Mouse (Mus musculus) liver, embryonic 15.5 days (tissue): ENCODE results near the gene Rbm5. TPM values are rescaled to one million over a fixed set of nuclear protein-coding genes. Genes with fewer than 3 reads are reported as not detected.

Experiments used
- ATAC-seq: fragments of 200-750 bp; cut with Nextera tagmentation; 2 replicates; pipeline ENCODE4 v1.8.0; 2017; ENCODE audit warnings: moderate number of reproducible peaks, mild to moderate bottlenecking, moderate library complexity; ENCODE audit not compliant: insufficient read depth
- H3K27ac ChIP-seq: fragments of 300-500 bp; sonication (generic); replicated peaks from 2 replicates; pipeline ENCODE4 v1.5.1; 2015; ENCODE audit warnings: mild to moderate bottlenecking, inconsistent platforms
- H3K27me3 ChIP-seq: fragments of 300-500 bp; sonication (generic); 2 replicates; pipeline ENCODE4 v1.6.1; 2015; ENCODE audit warnings: mild to moderate bottlenecking, inconsistent platforms
- H3K36me3 ChIP-seq: fragments of 300-500 bp; sonication (generic); replicated peaks from 2 replicates; pipeline ENCODE4 v1.6.1; 2015; ENCODE audit warnings: moderate library complexity, mild to moderate bottlenecking, inconsistent platforms
- H3K4me1 ChIP-seq: fragments of 300-500 bp; sonication (generic); replicated peaks from 2 replicates; pipeline ENCODE4 v1.6.1; 2015; ENCODE audit warnings: inconsistent platforms
- H3K4me2 ChIP-seq: fragments of 300-500 bp; sonication (generic); 2 replicates; pipeline ENCODE4 v1.6.1; 2015; ENCODE audit warnings: moderate library complexity, mild to moderate bottlenecking, inconsistent platforms
- H3K4me3 ChIP-seq: fragments of 300-500 bp; sonication (generic); replicated peaks from 2 replicates; pipeline ENCODE4 v1.5.1; 2015; ENCODE audit warnings: mild to moderate bottlenecking, inconsistent platforms
- H3K9ac ChIP-seq: fragments of 300-500 bp; sonication (generic); 2 replicates; pipeline ENCODE4 v1.6.1; 2015; ENCODE audit warnings: moderate library complexity, mild to moderate bottlenecking, inconsistent platforms
- H3K9me3 ChIP-seq: fragments of 300-500 bp; sonication (generic); replicated peaks from 2 replicates; pipeline ENCODE4 v1.6.1; 2016; ENCODE audit warnings: inconsistent platforms
- WGBS: fragments of 180-500 bp; shearing (Covaris S2); methylation state at CpG from one replicate; pipeline ENCODE4 v1.1.7; 2015; ENCODE audit warnings: mixed read lengths; ENCODE audit not compliant: insufficient replicate concordance; 5-methylcytosine and 5-hydroxymethylcytosine counted together
- polyA plus RNA-seq: library from polyadenylated mRNA; unstranded; fragments of >200 nt; fragmentation: Nextera tagmentation; extraction: Ambion mirVana; gene quantifications from 2 replicates; pipeline ENCODE4 v1.2.1, GENCODE M21; 2015

Rbm5 gene
- 63.8 and 72.0 TPM in 2 replicates for polyA plus RNA-seq

- peak within 1 kb of the TSS; percentile 93 for H3K9ac ChIP-seq
- H3K27ac ChIP-seq: peak within 1 kb of the TSS; percentile 93
- peak within 1 kb of the TSS; percentile 72 for H3K4me2 ChIP-seq
- ATAC-seq: peak; percentile 100
- peaks cover 20% of the 10 kb centered on the region for H3K4me1 ChIP-seq
- WGBS: under 1% methylated on average over 60 of the region's 60 CpGs
- peak within 1 kb of the TSS; percentile 87 for H3K4me3 ChIP-seq
- H3K36me3 ChIP-seq: peaks cover 67% of the 10 kb centered on the region
- no peaks in the 10 kb centered on the region for H3K27me3 ChIP-seq
- no peaks in the 10 kb centered on the region for H3K9me3 ChIP-seq
Measured at GRCm38 (mm10) chr9:107770374-107771290, at the start of gene Rbm5. TSS of gene Rbm5 (minus strand) at chr9:107770996.

GRCm38 (mm10) chr9:107812132-107812531 is 41.3 kb upstream of the Rbm5 start:
- Histone ChIP-seq H3K4me3 (no peak overlapping the region), H3K4me2 (no peak overlapping the region), H3K9ac (no peak overlapping the region), H3K27ac (no peak overlapping the region), H3K9me3 (no peaks in the 10 kb centered on the region), H3K4me1 (no peaks in the 10 kb centered on the region), H3K27me3 (no peaks in the 10 kb centered on the region), H3K36me3 (peaks cover 40% of the 10 kb centered on the region)
- no peak for ATAC-seq
- 54% methylated on average over 1 of the region's 1 CpGs for WGBS

GRCm38 (mm10) chr9:107810985-107811384 is 40.2 kb upstream of the Rbm5 start:
- WGBS: 49% methylated on average over 2 of the region's 2 CpGs
- H3K4me3 ChIP-seq: no peak overlapping the region
- H3K9me3 ChIP-seq: no peaks in the 10 kb centered on the region
- H3K27me3 ChIP-seq: no peaks in the 10 kb centered on the region
- H3K4me2 ChIP-seq: no peak overlapping the region
- H3K4me1 ChIP-seq: no peaks in the 10 kb centered on the region
- no peak overlapping the region for H3K27ac ChIP-seq
- no peak for ATAC-seq
- H3K9ac ChIP-seq: no peak overlapping the region
- peaks cover 33% of the 10 kb centered on the region for H3K36me3 ChIP-seq

- no peak for ATAC-seq
- Histone ChIP-seq H3K27me3 (no peaks in the 10 kb centered on the region), H3K4me1 (no peaks in the 10 kb centered on the region; the same call in 1 of the 2 replicates), H3K9ac (no peak overlapping the region), H3K27ac (no peak overlapping the region), H3K36me3 (peaks cover 76% of the 10 kb centered on the region), H3K9me3 (no peaks in the 10 kb centered on the region), H3K4me2 (no peak overlapping the region), H3K4me3 (no peak overlapping the region)
- WGBS: 23% methylated on average over 6 of the region's 6 CpGs
Measured at GRCm38 (mm10) chr9:107791714-107792113, 20.9 kb upstream of the Rbm5 start.

- Histone ChIP-seq H3K36me3 (peaks cover 87% of the 10 kb centered on the region), H3K9ac (no peak overlapping the region), H3K27ac (no peak overlapping the region), H3K9me3 (no peaks in the 10 kb centered on the region), H3K4me2 (no peak overlapping the region), H3K4me1 (no peaks in the 10 kb centered on the region), H3K27me3 (no peaks in the 10 kb centered on the region), H3K4me3 (no peak overlapping the region)
- no peak for ATAC-seq
- WGBS: 77% methylated on average over 11 of the region's 11 CpGs
Measured at GRCm38 (mm10) chr9:107782536-107783203, 11.9 kb upstream of the Rbm5 start.

- H3K4me3 ChIP-seq: no peak overlapping the region
- H3K9ac ChIP-seq: no peak overlapping the region
- H3K36me3 ChIP-seq: peaks cover 80% of the 10 kb centered on the region
- H3K27ac ChIP-seq: no peak overlapping the region
- H3K27me3 ChIP-seq: no peaks in the 10 kb centered on the region
- H3K9me3 ChIP-seq: no peaks in the 10 kb centered on the region
- H3K4me1 ChIP-seq: peaks cover 4% of the 10 kb centered on the region; the same call in 1 of the 2 replicates
- ATAC-seq: no peak
- no peak overlapping the region for H3K4me2 ChIP-seq
Measured at GRCm38 (mm10) chr9:107776809-107777208, 6.0 kb upstream of the Rbm5 start.

GRCm38 (mm10) chr9:107774411-107774810 is 3.6 kb upstream of the Rbm5 start:
- WGBS: 85% methylated on average over 3 of the region's 3 CpGs
- Histone ChIP-seq H3K4me3 (no peak overlapping the region), H3K27me3 (no peaks in the 10 kb centered on the region), H3K9me3 (no peaks in the 10 kb centered on the region), H3K27ac (no peak overlapping the region), H3K36me3 (peaks cover 60% of the 10 kb centered on the region), H3K4me2 (no peak overlapping the region), H3K4me1 (peaks cover 12% of the 10 kb centered on the region), H3K9ac (no peak overlapping the region)
- no peak for ATAC-seq

- no peak overlapping the region for H3K9ac ChIP-seq
- 41% methylated on average over 2 of the region's 2 CpGs for WGBS
- H3K9me3 ChIP-seq: no peaks in the 10 kb centered on the region
- H3K36me3 ChIP-seq: peaks cover 65% of the 10 kb centered on the region
- no peak overlapping the region for H3K4me3 ChIP-seq
- no peaks in the 10 kb centered on the region for H3K27me3 ChIP-seq
- H3K4me2 ChIP-seq: peak overlapping the region; percentile 72
- peak overlapping the region; percentile 93; the same call in 1 of the 2 replicates for H3K27ac ChIP-seq
- H3K4me1 ChIP-seq: peaks cover 20% of the 10 kb centered on the region
- no peak for ATAC-seq
Measured at GRCm38 (mm10) chr9:107771782-107772181, 986 bp upstream of the Rbm5 start.

GRCm38 (mm10) chr9:107770037-107770373 is 791 bp downstream of the Rbm5 start:
- H3K4me2 ChIP-seq: peak overlapping the region; percentile 68
- peaks cover 67% of the 10 kb centered on the region for H3K36me3 ChIP-seq
- H3K4me3 ChIP-seq: peak overlapping the region; percentile 87
- H3K27ac ChIP-seq: peak overlapping the region; percentile 93
- H3K9me3 ChIP-seq: no peaks in the 10 kb centered on the region
- peaks cover 20% of the 10 kb centered on the region for H3K4me1 ChIP-seq
- 1% methylated on average over 9 of the region's 9 CpGs for WGBS
- no peak for ATAC-seq
- H3K27me3 ChIP-seq: no peaks in the 10 kb centered on the region
- peak overlapping the region; percentile 93 for H3K9ac ChIP-seq

GRCm38 (mm10) chr9:107769445-107770000 is 1.3 kb downstream of the Rbm5 start:
- Histone ChIP-seq H3K9me3 (no peaks in the 10 kb centered on the region), H3K27me3 (no peaks in the 10 kb centered on the region), H3K9ac (peak overlapping the region; percentile 93), H3K4me2 (peak overlapping the region; percentile 68), H3K4me1 (peaks cover 20% of the 10 kb centered on the region), H3K36me3 (peaks cover 67% of the 10 kb centered on the region), H3K4me3 (peak overlapping the region; percentile 87), H3K27ac (peak overlapping the region; percentile 93)
- ATAC-seq: no peak
- WGBS: 15% methylated on average over 4 of the region's 4 CpGs

GRCm38 (mm10) chr9:107768851-107769250 is 1.9 kb downstream of the Rbm5 start:
- ATAC-seq: no peak
- 84% methylated on average over 5 of the region's 5 CpGs for WGBS
- 0 out of 2 replicates have a peak overlapping the region, but pooled peaks have one; percentile 29 for H3K27ac ChIP-seq
- H3K4me2 ChIP-seq: peak overlapping the region; percentile 68
- no peaks in the 10 kb centered on the region for H3K27me3 ChIP-seq
- no peak overlapping the region; the same call in 1 of the 2 replicates for H3K9ac ChIP-seq
- peak overlapping the region; percentile 87 for H3K4me3 ChIP-seq
- H3K36me3 ChIP-seq: peaks cover 68% of the 10 kb centered on the region
- H3K9me3 ChIP-seq: no peaks in the 10 kb centered on the region
- peaks cover 20% of the 10 kb centered on the region for H3K4me1 ChIP-seq
